ENCODE assay signal across 21 mouse cellular contexts in genomic region chr8:90923158-90923905, GRCm38 (mm10).
"Had no signal": no experiment of that assay in that cellular context is flagged by ENCODE, and none has a peak within 500 bp of the region (broad histone marks: within the 10 kb centered on the region; RNA-seq: fewer than 3 reads in every experiment).

No protein-coding gene starts in this region.

- H3K4me1 ChIP-seq: midbrain, embryonic 12.5 days; midbrain, embryonic 15.5 days; neural tube, embryonic 13.5 days had no signal

- H3K9ac ChIP-seq: liver, embryonic 14.5 days; liver, postnatal 0 days; lung, embryonic 14.5 days; midbrain, embryonic 12.5 days; midbrain, embryonic 15.5 days; neural tube, embryonic 13.5 days had no signal

- H3K27me3 ChIP-seq: midbrain, embryonic 12.5 days; midbrain, embryonic 15.5 days; neural tube, embryonic 13.5 days had no signal

- H3K9me3 ChIP-seq: midbrain, embryonic 12.5 days; midbrain, embryonic 15.5 days; neural tube, embryonic 13.5 days had no signal

- H3K27ac ChIP-seq: layer of hippocampus, adult 2 months; liver, embryonic 14.5 days; midbrain, embryonic 12.5 days; midbrain, embryonic 15.5 days; neural tube, embryonic 13.5 days had no signal

- H3K4me3 ChIP-seq: layer of hippocampus, adult 2 months; midbrain, embryonic 12.5 days; midbrain, embryonic 15.5 days; myocyte; neural tube, embryonic 13.5 days had no signal

- ATAC-seq: liver, postnatal 0 days; midbrain, embryonic 15.5 days had no signal

- H3K36me3 ChIP-seq: midbrain, embryonic 12.5 days; midbrain, embryonic 15.5 days; neural tube, embryonic 13.5 days had no signal

- H3K4me2 ChIP-seq: liver, embryonic 11.5 days; lung, embryonic 14.5 days; midbrain, embryonic 12.5 days; midbrain, embryonic 15.5 days; neural tube, embryonic 13.5 days had no signal

- DNase-seq: kidney, adult 18-20 months; kidney, adult 9 months; kidney, postnatal 14 days; kidney, postnatal 4 days; layer of hippocampus, adult 9-11 months; liver, postnatal 0 days; lung, embryonic 14.5 days; lung, postnatal 10 days; lung, postnatal 4 days; retina, postnatal 1 day; right cerebral cortex, postnatal 25 days; thymus, adult 18-20 months; thymus, postnatal 14 days; thymus, postnatal 4 days had no signal
